Mouse (Mus musculus) forebrain, embryonic 16.5 days (tissue): ENCODE data around the gene Prmt7. TPM values are rescaled to one million over a fixed set of nuclear protein-coding genes. Genes with fewer than 3 reads are reported as not detected.

Experiments used
- ATAC-seq: fragments of 200-750 bp; cut with Nextera tagmentation; 2 replicates; pipeline ENCODE4 v1.8.0; 2017; ENCODE audit warnings: mild to moderate bottlenecking, moderate library complexity
- H3K27ac ChIP-seq: fragments of 300-500 bp; sonication (generic); 2 replicates; pipeline ENCODE4 v1.5.1; 2014; ENCODE audit warnings: low read length, control low read depth
- H3K27me3 ChIP-seq: fragments of 300-500 bp; sonication (generic); replicated peaks from 2 replicates; pipeline ENCODE4 v1.6.1; 2014; ENCODE audit warnings: low read length; ENCODE audit not compliant: control insufficient read depth, insufficient read depth
- H3K36me3 ChIP-seq: fragments of 300-500 bp; sonication (generic); 2 replicates; pipeline ENCODE4 v1.6.1; 2014; ENCODE audit not compliant: control insufficient read depth, insufficient read depth
- H3K4me1 ChIP-seq: fragments of 300-500 bp; sonication (generic); replicated peaks from 2 replicates; pipeline ENCODE4 v1.6.1; 2014; ENCODE audit warnings: low read length; ENCODE audit not compliant: control insufficient read depth, insufficient read depth
- H3K4me2 ChIP-seq: fragments of 300-500 bp; sonication (generic); 2 replicates; pipeline ENCODE4 v1.6.1; 2014; ENCODE audit warnings: mild to moderate bottlenecking, low read length, control low read depth
- H3K4me3 ChIP-seq: fragments of 300-500 bp; sonication (generic); replicated peaks from 2 replicates; pipeline ENCODE4 v1.5.1; 2014; ENCODE audit warnings: mild to moderate bottlenecking, low read length, control low read depth
- H3K9ac ChIP-seq: fragments of 300-500 bp; sonication (generic); replicated peaks from 2 replicates; pipeline ENCODE4 v1.6.1; 2014; ENCODE audit warnings: low read depth, low read length, control low read depth
- H3K9me3 ChIP-seq: fragments of 300-500 bp; sonication (generic); 2 replicates; pipeline ENCODE4 v1.6.1; 2016; ENCODE audit warnings: low read length; ENCODE audit not compliant: control insufficient read depth
- WGBS: fragments of 180-500 bp; shearing (Covaris S2); extraction: QIAGEN DNeasy Blood & Tissue Kit; methylation state at CpG from one replicate; pipeline ENCODE4 v1.1.7; 2014; 5-methylcytosine and 5-hydroxymethylcytosine counted together
- polyA plus RNA-seq: library from polyadenylated mRNA; unstranded; fragments of >200 nt; fragmentation: Nextera tagmentation; extraction: Ambion mirVana; gene quantifications from 2 replicates; pipeline ENCODE4 v1.2.1, GENCODE M21; 2015

Prmt7 gene
- polyA plus RNA-seq, 1 experiment from 2014 or later = 55.3 TPM

DNA sequence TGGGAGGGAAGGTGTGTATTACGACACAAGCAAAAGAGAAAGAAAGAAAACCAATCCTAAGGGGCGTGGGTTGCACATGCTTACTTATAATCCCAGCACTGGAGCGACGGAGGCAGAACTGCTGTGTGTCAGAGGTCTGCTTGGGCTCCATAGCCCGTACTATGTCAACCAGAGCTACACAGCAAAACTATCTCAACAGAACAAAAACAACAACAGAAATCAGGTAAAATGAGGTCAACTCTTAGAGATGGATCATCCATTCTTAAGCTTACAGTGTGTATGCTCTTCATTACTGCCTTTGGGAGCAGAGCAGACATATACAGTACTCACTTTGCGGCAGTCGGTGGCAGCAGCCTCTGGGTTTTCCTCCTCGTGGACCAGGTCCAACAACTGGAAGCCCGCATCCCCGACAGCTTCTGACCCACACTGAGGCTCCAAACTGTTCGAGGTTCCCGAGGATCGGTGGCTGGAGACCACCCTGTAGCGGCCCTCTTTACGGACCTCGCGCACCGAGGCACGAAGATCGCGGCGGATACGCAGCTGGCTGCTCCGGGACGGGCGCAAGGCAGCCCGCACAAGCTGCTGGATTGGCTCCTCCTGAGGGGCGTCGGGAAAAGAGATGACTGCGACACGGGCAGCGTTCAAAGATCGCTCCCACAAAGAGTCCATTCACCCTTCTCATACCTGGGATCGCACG is 553 bp upstream of the Prmt7 start:
- Histone ChIP-seq H3K4me3 (peak overlapping the region; percentile 94), H3K4me2 (peak overlapping the region; percentile 85), H3K9me3 (no peaks in the 10 kb centered on the region), H3K27me3 (no peaks in the 10 kb centered on the region), H3K36me3 (peaks cover 9% of the 10 kb centered on the region; the same call in 1 of the 2 replicates), H3K4me1 (peaks cover 17% of the 10 kb centered on the region), H3K9ac (peak overlapping the region; percentile 96), H3K27ac (peak overlapping the region; percentile 93)
- peak; percentile 62 for ATAC-seq
- WGBS = under 1% methylated on average over 33 of the region's 35 CpGs

DNA sequence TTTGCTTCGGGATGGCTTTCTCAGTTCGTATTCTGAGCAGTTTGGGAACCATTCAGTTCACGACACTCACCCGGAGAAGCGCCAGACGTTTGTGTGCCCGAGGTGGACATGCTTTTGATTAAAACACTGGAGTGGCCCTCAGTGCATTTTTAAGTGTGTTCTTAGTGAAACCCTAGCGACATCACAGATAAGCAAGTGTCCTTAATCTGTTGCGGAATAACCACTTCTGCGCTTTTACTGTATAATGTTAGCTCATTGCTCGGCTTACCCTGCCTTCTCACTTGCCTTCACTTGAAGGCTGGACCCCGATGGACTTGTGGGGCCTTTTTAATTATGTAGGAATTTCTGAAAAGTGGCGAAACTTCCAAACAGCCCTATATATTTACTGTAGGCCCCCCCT is 685 bp downstream of the Prmt7 start:
- Histone ChIP-seq H3K36me3 (peaks cover 4% of the 10 kb centered on the region; the same call in 1 of the 2 replicates), H3K4me2 (peak overlapping the region; percentile 85), H3K27ac (peak overlapping the region; percentile 93), H3K27me3 (no peaks in the 10 kb centered on the region), H3K4me1 (peaks cover 17% of the 10 kb centered on the region), H3K9ac (peak overlapping the region; percentile 96), H3K4me3 (peak overlapping the region; percentile 94), H3K9me3 (no peaks in the 10 kb centered on the region)
- WGBS = 6% methylated on average over 13 of the region's 13 CpGs
- ATAC-seq = 0 out of 2 replicates have a peak, but pooled peaks have one; percentile 1

DNA sequence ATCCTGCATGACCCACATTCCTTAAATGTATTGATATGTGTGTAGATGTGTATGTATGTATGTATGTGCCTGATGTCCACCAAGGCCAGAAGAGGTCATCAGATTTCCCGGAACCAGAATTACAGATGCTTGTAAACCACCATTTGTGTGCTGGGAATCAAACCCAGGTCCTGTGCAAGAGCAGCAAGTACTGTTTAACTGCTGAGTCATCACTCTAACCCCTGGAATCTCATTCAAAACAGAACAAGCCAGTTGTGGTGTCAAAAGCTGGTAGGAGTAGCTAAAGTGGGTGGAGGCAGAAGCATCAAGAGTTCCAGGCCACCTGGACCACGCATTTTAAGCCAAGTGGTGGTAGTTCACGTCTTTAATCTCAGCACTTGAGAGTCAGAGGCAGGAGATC is 3.2 kb downstream of the Prmt7 start:
- Histone ChIP-seq H3K27me3 (no peaks in the 10 kb centered on the region), H3K9me3 (no peaks in the 10 kb centered on the region), H3K36me3 (peaks cover 6% of the 10 kb centered on the region; the same call in 1 of the 2 replicates), H3K9ac (no peak overlapping the region), H3K4me2 (no peak overlapping the region), H3K4me1 (peaks cover 13% of the 10 kb centered on the region), H3K27ac (no peak overlapping the region), H3K4me3 (no peak overlapping the region)
- ATAC-seq = no peak
- WGBS = 95% methylated on average over 3 of the region's 3 CpGs

DNA sequence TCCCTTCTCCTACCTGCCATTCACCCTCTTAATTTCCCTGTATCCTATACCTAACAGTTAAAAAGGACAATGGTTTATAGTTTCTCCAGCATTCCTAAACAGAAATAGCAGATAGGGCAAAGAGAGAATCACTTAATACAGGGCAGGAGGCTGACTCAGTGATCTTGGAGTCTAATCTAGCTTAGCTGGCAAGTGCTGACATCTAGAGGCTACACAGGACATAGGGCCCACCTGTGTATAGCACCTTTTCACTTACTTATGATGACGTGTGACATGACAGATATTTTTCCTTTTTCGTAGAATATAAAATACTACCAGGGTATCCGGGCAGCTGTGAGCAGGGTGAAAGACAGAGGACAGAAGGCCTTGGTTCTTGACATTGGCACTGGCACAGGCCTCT is 8.9 kb downstream of the Prmt7 start:
- no peak overlapping the region for H3K4me2 ChIP-seq
- H3K4me3 ChIP-seq = no peak overlapping the region
- no peak overlapping the region for H3K27ac ChIP-seq
- no peaks in the 10 kb centered on the region for H3K4me1 ChIP-seq
- no peaks in the 10 kb centered on the region for H3K9me3 ChIP-seq
- H3K9ac ChIP-seq = no peak overlapping the region
- WGBS = 95% methylated on average over 3 of the region's 3 CpGs
- ATAC-seq = no peak
- no peaks in the 10 kb centered on the region for H3K27me3 ChIP-seq
- H3K36me3 ChIP-seq = peaks cover 6% of the 10 kb centered on the region

DNA sequence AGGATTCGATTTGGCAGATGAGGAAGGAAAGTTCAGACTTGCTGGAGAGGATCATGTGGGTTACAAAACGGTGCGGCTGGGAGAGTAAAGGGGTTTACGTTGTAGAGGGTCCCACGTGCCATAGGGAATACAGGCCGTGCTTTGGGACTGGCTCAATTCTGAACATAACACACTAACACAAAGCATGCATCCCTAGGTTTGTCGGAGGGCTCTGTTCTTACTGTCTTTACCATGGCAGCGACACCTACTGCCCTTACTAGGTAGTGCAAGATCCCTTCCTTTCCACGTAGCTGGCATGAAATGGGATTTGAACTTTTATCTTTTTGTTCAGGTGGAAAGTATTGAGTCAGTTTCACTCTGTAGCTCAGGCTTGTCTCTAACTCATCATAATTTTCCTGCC is 15.9 kb downstream of the Prmt7 start:
- WGBS = 39% methylated on average over 9 of the region's 9 CpGs
- Histone ChIP-seq H3K27me3 (no peaks in the 10 kb centered on the region), H3K9ac (no peak overlapping the region), H3K9me3 (no peaks in the 10 kb centered on the region), H3K4me2 (no peak overlapping the region), H3K4me1 (no peaks in the 10 kb centered on the region), H3K27ac (no peak overlapping the region), H3K36me3 (peaks cover 5% of the 10 kb centered on the region), H3K4me3 (no peak overlapping the region)
- peak; percentile 57; the same call in 1 of the 2 replicates for ATAC-seq

DNA sequence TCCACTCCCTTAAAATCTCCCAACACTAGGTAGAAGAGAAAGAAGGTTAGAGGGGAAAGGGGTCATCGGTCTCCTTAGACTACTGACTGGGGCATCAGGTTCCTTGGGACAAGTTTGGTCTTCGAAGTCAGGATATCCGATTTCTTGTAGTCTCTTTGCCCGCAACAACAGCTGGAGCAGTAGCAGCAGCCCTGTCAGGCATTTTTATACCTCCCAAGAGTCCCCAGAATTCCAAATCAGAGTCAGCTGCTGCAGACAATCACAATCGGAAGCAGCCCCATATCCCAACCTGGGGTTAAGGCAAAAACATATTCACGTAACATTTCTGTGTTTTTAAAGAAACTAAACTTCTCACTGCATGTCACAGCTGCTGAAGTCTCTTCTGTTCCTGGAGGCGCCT is 20.8 kb downstream of the Prmt7 start:
- Histone ChIP-seq H3K36me3 (peaks cover 4% of the 10 kb centered on the region), H3K27me3 (no peaks in the 10 kb centered on the region), H3K4me1 (no peaks in the 10 kb centered on the region), H3K9me3 (no peaks in the 10 kb centered on the region), H3K9ac (no peak overlapping the region), H3K27ac (no peak overlapping the region), H3K4me2 (no peak overlapping the region), H3K4me3 (no peak overlapping the region)
- 98% methylated on average over 7 of the region's 7 CpGs for WGBS
- no peak for ATAC-seq

DNA sequence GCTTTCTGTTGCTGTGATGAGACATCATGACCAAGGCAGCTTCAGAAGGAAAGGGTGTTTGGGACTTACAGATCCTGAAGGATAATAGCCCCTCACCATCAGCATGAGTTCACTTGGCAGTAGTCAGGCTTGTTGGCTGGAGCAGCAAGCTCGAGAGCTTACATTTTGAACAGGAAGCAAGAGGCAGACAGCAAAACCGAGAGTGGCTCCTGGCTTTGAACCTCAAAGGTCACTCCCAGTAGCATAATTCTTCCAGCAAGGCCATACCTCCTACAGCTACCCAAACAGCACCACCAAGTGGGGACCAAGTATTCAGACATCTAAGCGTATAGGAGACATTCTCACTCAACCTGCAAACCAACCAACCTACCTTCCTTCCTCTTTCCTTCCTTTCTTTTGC is 22.0 kb downstream of the Prmt7 start:
- Histone ChIP-seq H3K9me3 (no peaks in the 10 kb centered on the region), H3K36me3 (peaks cover 10% of the 10 kb centered on the region), H3K4me2 (no peak overlapping the region), H3K4me3 (no peak overlapping the region), H3K4me1 (no peaks in the 10 kb centered on the region), H3K27me3 (no peaks in the 10 kb centered on the region), H3K9ac (no peak overlapping the region), H3K27ac (no peak overlapping the region)
- WGBS = 89% methylated on average over 3 of the region's 3 CpGs
- no peak for ATAC-seq

DNA sequence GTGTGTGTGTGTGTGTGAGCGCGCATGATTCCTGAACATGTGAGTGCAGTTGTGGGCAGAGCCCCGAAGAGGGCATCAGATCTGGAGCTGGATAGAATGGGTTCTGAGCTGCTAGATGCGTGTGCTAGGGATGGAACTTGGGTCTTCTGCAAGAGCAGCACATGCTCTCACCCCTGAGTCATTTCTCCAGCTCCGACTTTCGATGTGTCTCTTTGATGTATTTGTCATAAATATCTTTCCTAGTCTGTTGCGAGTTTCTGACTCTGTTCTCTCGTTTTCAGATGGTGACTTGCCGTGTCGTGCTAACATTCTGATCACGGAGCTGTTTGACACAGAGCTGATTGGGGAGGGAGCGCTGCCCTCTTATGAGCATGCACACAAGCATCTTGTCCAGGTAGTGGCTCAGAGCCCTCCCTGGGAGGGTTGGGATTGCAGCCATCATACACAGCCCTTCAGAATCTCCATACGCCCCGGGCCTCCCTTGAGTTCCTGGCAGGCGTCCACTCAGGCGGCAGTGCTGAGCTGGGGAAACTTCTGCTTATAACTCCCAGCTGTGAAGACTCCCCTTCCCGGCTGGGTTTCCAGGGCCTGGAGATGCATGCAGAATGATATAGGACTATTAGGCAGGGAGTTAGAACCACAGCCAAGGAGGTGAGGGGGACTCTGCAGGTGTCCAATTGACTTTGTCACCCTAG is 24.0 kb downstream of the Prmt7 start:
- WGBS = 92% methylated on average over 17 of the region's 17 CpGs
- ATAC-seq = no peak
- H3K9me3 ChIP-seq = no peaks in the 10 kb centered on the region
- H3K4me2 ChIP-seq = no peak overlapping the region
- H3K36me3 ChIP-seq = peaks cover 11% of the 10 kb centered on the region
- H3K9ac ChIP-seq = no peak overlapping the region
- H3K27me3 ChIP-seq = no peaks in the 10 kb centered on the region
- H3K27ac ChIP-seq = no peak overlapping the region
- no peaks in the 10 kb centered on the region for H3K4me1 ChIP-seq
- no peak overlapping the region for H3K4me3 ChIP-seq

DNA sequence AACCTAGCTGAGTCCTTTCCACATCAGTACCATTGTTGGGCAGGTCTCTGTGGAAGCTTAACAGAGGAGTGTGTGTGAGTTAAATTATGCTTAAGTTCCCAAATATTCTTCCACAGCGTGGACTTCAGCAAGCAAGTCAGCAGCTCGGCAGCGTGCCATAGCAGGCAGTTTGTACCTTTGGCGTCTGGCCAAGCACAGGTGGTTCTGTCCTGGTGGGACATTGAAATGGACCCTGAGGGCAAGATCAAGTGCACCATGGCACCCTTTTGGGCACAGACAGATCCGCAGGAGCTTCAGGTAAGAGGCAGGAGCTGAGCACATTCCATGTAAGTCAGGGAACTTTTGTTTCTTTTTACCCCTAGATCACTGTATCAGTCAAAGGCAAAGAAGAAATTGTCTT is 26.4 kb downstream of the Prmt7 start:
- 78% methylated on average over 5 of the region's 5 CpGs for WGBS
- ATAC-seq = no peak
- Histone ChIP-seq H3K27ac (no peak overlapping the region), H3K27me3 (no peaks in the 10 kb centered on the region), H3K4me2 (no peak overlapping the region), H3K9ac (no peak overlapping the region), H3K9me3 (no peaks in the 10 kb centered on the region), H3K4me1 (no peaks in the 10 kb centered on the region), H3K4me3 (no peak overlapping the region), H3K36me3 (peaks cover 11% of the 10 kb centered on the region)
